Mouse (Mus musculus) embryonic fibroblast, embryonic 13.5 days (primary cell): ENCODE measurements around the gene Rslcan18.

Experiments used
- CTCF ChIP-seq: IDR thresholded peaks from 2 replicates; pipeline ENCODE4 v1.5.1; 2011; ENCODE audit warnings: mild to moderate bottlenecking, control low read depth, low read length, moderate library complexity, borderline replicate concordance; ENCODE audit not compliant: insufficient read depth
- POLR2A ChIP-seq: IDR thresholded peaks from 2 replicates; pipeline ENCODE4 v1.6.1; 2011; ENCODE audit warnings: low read depth, mild to moderate bottlenecking, control low read depth, low read length, moderate library complexity

GRCm38 (mm10) chr13:67077244-67077643 is 38.8 kb downstream of the Rslcan18 start:
- TF ChIP-seq CTCF (no peak), POLR2A (no peak)
